Mouse (Mus musculus): Measurements from ENCODE around the gene Psmb9.
"Not testable (repeated sequence)": the region's sequence is repeated elsewhere in the genome, so short reads cannot be mapped to it uniquely, and the experiment has no call there.

The Psmb9 gene

GRCm38 (mm10) chr17:34187261-34187916, at the start of gene Psmb9, which contains the start of gene Tap1:
Gene Psmb9 (minus strand): TSS chr17:34187764.
Gene Tap1 (plus strand): TSS chr17:34187553.
- DNase-seq (ENCODE audit: low spot score): peak; percentile 98

- DNase-seq (ENCODE audit: low spot score): no peak
These were observed 49.1 kb upstream of the Psmb9 start for GRCm38 (mm10) chr17:34236691-34237090.

GRCm38 (mm10) chr17:34234926-34235325, 47.4 kb upstream of the Psmb9 start:
- peak; percentile 64 for DNase-seq (ENCODE audit: low spot score)

- DNase-seq (ENCODE audit: low spot score): not testable (repeated sequence)
These were observed 44.5 kb upstream of the Psmb9 start for GRCm38 (mm10) chr17:34232021-34232420.

GRCm38 (mm10) chr17:34230971-34231370, 43.4 kb upstream of the Psmb9 start:
- not testable (repeated sequence) for DNase-seq (ENCODE audit: low spot score)

GRCm38 (mm10) chr17:34225911-34226310, 38.3 kb upstream of the Psmb9 start:
- not testable (repeated sequence) for DNase-seq (ENCODE audit: low spot score)

GRCm38 (mm10) chr17:34225426-34225825, 37.9 kb upstream of the Psmb9 start:
- no peak for DNase-seq (ENCODE audit: low spot score)

GRCm38 (mm10) chr17:34224816-34225215, 37.3 kb upstream of the Psmb9 start:
- no peak for DNase-seq (ENCODE audit: low spot score)

GRCm38 (mm10) chr17:34220401-34220800, 32.8 kb upstream of the Psmb9 start:
- not testable (repeated sequence) for DNase-seq (ENCODE audit: low spot score)

GRCm38 (mm10) chr17:34219801-34220200, 32.2 kb upstream of the Psmb9 start:
- not testable (repeated sequence) for DNase-seq (ENCODE audit: low spot score)

- DNase-seq (ENCODE audit: low spot score): peak; percentile 50
These were observed 31.5 kb upstream of the Psmb9 start for GRCm38 (mm10) chr17:34219096-34219495.

- peak; percentile 39 for DNase-seq (ENCODE audit: low spot score)
These were observed 31.1 kb upstream of the Psmb9 start for GRCm38 (mm10) chr17:34218675-34219074.

GRCm38 (mm10) chr17:34217986-34218385, 30.4 kb upstream of the Psmb9 start:
- no peak for DNase-seq (ENCODE audit: low spot score)

GRCm38 (mm10) chr17:34217216-34217928, 29.8 kb upstream of the Psmb9 start:
- DNase-seq (ENCODE audit: low spot score): no peak

GRCm38 (mm10) chr17:34215176-34215575, 27.6 kb upstream of the Psmb9 start:
- no peak for DNase-seq (ENCODE audit: low spot score)

- DNase-seq (ENCODE audit: low spot score): no peak
These were observed 26.4 kb upstream of the Psmb9 start for GRCm38 (mm10) chr17:34213936-34214335.

GRCm38 (mm10) chr17:34211746-34212365, 24.3 kb upstream of the Psmb9 start:
- no peak for DNase-seq (ENCODE audit: low spot score)

- no peak for DNase-seq (ENCODE audit: low spot score)
These were observed 23.0 kb upstream of the Psmb9 start for GRCm38 (mm10) chr17:34210599-34210998.

GRCm38 (mm10) chr17:34209680-34210079, 22.1 kb upstream of the Psmb9 start:
- DNase-seq (ENCODE audit: low spot score): no peak

- no peak for DNase-seq (ENCODE audit: low spot score)
These were observed 20.9 kb upstream of the Psmb9 start for GRCm38 (mm10) chr17:34208421-34208820.

GRCm38 (mm10) chr17:34207866-34208265, 20.3 kb upstream of the Psmb9 start:
- DNase-seq (ENCODE audit: low spot score): no peak

GRCm38 (mm10) chr17:34207456-34207855, 19.9 kb upstream of the Psmb9 start:
- no peak for DNase-seq (ENCODE audit: low spot score)

- no peak for DNase-seq (ENCODE audit: low spot score)
These were observed 19.2 kb upstream of the Psmb9 start for GRCm38 (mm10) chr17:34206731-34207130.
